Mouse (Mus musculus) bone marrow macrophage, adult 2 months (primary cell): ENCODE measurements around the gene Usp21. TPM values are rescaled to one million over a fixed set of nuclear protein-coding genes. Genes with fewer than 3 reads are reported as not detected.
"Not testable (repeated sequence)": the region's sequence is repeated elsewhere in the genome, so short reads cannot be mapped to it uniquely, and the experiment has no call there.

Experiments used
- H3K27ac ChIP-seq: 2 replicates; pipeline ENCODE4 v1.5.1; 2012; ENCODE audit warnings: low read depth, low read length; ENCODE audit not compliant: insufficient read depth
- H3K4me1 ChIP-seq: 2 replicates; pipeline ENCODE4 v1.6.1; 2012; ENCODE audit warnings: low read length; ENCODE audit not compliant: control insufficient read depth, insufficient read depth
- H3K4me3 ChIP-seq: 2 replicates; pipeline ENCODE4 v1.5.1; 2012; ENCODE audit warnings: mild to moderate bottlenecking, low read length, moderate library complexity; ENCODE audit not compliant: insufficient read depth
- CTCF ChIP-seq: IDR thresholded peaks from 2 replicates; pipeline ENCODE4 v1.5.1; 2012; ENCODE audit warnings: low read depth, mild to moderate bottlenecking, low read length, moderate library complexity
- POLR2A ChIP-seq: IDR thresholded peaks from 2 replicates; pipeline ENCODE4 v1.6.1; 2012; ENCODE audit warnings: mild to moderate bottlenecking, low read depth, low read length, borderline replicate concordance
- polyA plus RNA-seq: library from polyadenylated mRNA; stranded (reverse); fragments of >200 nt; gene quantifications from 2 replicates; pipeline ENCODE4 v1.2.4, GENCODE M21; 2012; ENCODE audit not compliant: missing spikeins, insufficient read depth, insufficient read length

The Usp21 gene
- polyA plus RNA-seq, 1 experiment: 45.1 TPM

DNA sequence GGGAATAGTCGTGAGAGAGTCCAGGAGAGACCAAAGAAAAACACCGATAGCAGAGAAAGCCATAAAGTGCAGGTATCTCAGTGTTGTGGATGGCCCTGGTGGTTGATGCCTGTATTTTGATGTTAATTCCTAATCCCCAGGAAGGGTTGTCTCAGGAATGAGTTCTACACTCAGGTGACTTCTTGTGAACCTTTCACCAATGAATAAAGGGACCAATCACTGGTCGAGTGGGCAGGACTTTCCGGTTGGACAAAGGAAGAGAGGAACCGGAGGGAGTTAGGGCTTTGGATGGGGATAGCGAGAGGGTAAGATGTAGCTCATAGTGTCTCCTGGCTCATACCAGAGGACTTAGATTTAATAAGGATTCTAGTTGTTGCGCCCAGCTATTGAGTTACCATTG lies 32.0 kb upstream of the Usp21 start:
- H3K27ac ChIP-seq: no peak overlapping the region
- no peak overlapping the region for H3K4me3 ChIP-seq
- TF ChIP-seq POLR2A: no peak
- no peak for TF ChIP-seq CTCF
- H3K4me1 ChIP-seq: peaks cover 5% of the 10 kb centered on the region

DNA sequence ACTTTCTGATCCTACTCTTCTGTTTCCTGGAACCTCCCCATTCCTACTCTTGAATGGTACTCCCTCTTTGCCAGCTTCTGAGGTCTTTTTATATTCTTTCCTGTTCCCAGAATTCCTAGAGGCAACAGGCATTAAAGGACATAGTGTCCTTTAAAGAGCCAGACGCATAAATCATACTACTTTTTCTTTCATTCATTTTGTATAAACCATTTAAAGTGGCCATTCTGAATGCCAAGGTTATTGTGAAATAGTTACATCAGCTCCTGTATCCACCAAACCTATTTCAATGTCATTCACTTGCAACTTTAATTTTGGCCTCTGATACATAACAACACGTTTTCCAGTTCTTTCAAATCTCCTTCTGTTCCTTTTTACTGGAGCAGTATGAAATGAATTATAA lies 21.5 kb upstream of the Usp21 start:
- H3K4me1 ChIP-seq: no peaks in the 10 kb centered on the region
- H3K27ac ChIP-seq: no peak overlapping the region
- TF ChIP-seq POLR2A (no peak), CTCF (no peak)
- no peak overlapping the region for H3K4me3 ChIP-seq

DNA sequence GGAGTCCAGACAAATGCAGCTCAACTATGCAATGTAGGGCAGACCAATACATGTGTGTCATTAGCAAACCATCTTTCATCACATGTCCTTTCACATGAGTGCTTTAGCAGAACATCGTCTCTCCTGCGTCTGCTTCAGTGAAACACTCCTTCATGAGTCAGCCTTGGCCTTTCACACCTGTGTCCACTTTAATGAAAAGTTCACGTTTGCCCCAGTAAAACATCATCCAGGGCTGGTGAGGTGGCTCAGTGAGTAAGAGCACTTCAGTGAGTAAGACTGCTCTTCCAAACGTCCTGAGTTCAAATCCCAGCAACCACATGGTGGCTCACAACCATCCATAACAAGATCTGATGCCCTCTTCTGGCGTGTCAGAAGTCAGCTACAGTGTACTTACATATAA lies 18.4 kb upstream of the Usp21 start:
- not testable (repeated sequence) for H3K4me1 ChIP-seq, H3K4me3 ChIP-seq, H3K27ac ChIP-seq

DNA sequence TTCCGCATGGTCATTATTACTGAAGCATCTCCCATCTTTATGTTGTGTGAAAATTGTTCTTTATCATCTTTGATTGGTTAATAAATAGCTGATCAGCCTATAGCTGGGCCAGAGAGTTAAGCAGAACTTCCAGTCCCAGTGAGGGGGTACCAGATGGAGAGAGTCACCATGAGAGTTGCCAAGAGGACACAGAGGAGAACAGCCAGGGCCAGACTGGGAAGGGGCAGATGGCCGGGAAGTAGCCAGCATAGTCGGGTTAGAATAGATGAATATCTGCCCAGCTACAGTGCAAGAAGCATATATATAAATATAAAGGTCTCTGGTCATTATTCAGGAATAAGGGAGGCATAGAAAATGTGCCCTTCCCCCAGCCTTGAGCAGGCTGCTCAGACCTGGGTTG lies 10.4 kb upstream of the Usp21 start:
- peaks cover 2% of the 10 kb centered on the region; the same call in 1 of the 2 replicates for H3K4me1 ChIP-seq
- H3K27ac ChIP-seq: no peak overlapping the region
- no peak for TF ChIP-seq CTCF
- no peak for TF ChIP-seq POLR2A
- H3K4me3 ChIP-seq: no peak overlapping the region

DNA sequence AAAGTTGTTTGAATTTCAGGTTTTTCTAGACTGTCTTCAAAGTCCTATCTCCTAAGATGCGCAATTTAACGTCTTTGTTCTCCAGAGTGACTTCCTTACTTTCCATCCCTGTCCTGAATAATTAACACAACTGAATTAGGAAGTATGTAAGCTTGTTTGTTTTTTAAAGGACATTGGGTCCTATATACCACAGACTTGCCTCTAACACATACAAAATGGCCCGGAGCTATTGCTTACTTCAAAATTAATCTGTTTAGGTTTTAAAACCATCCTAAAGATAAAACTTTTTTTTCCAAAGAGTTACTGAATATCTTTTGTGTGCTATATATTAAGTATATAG lies 7.2 kb upstream of the Usp21 start:
- Histone ChIP-seq H3K4me3 (peak overlapping the region; percentile 68), H3K4me1 (peaks cover 2% of the 10 kb centered on the region; the same call in 1 of the 2 replicates), H3K27ac (peak overlapping the region; percentile 88)
- TF ChIP-seq POLR2A: no peak
- TF ChIP-seq CTCF: no peak

DNA sequence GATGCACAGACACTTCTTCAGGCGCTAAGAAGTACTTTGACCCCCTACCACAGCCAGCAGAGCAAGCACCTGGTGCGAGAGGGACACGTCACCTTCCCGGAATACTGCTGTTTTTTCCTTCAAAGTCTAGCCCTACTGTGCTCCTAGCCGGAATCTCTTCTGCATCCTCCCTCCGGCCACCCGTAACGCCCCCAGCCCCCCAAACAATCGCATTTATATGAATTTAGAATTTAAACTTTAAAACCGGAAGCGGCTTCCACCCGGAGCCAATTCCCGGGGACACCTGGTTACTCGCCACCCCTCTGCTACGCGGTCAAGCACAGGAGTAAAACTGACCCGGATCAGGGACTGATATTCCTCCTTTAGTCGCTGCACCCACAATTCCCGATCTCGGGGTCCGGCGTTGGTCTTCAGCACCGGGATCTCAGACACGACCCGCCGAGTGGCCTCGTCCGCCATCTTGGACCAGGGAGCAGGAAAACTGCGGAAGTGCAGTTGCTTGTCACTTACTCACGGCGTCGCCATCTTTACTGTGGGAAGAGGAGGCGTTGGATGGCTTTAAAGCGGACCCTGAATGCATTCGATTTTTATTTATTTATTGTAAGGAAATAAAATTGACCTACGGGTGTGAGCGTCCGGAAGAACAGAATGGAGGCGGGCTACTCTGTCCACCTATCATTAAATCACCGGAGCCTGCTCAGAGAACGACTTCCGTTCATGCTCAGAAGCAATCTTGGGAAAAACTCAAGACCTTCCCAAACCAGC lies 6.7 kb upstream of the Usp21 start, which contains the start of gene Ufc1:
Gene Ufc1 (minus strand): TSS at position 727 of the 765 bp plus-strand sequence.
- TF ChIP-seq POLR2A (no peak), CTCF (no peak)
- Histone ChIP-seq H3K27ac (peak within 1 kb of the TSS; percentile 88), H3K4me3 (peak within 1 kb of the TSS; percentile 68), H3K4me1 (peaks cover 2% of the 10 kb centered on the region; the same call in 1 of the 2 replicates)

DNA sequence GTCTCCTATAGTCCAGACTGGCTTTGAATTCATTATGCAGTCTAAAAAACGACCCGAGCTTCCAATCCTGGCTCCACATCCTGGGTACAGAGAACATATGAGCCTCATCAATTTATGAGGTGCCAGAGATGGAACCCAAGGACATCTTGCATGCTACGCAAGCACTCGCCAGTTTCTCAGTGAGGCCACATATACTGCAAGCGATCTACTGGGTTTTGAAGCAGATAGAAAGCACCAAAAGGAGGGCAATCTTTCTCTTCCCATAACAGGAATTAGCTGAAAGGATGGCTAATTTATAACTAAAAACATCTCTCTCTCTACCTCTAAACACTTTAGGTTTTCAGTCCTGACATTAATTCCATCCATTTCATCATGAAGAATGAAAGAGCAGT lies 6.1 kb upstream of the Usp21 start:
- Histone ChIP-seq H3K27ac (peak overlapping the region; percentile 88; the same call in 1 of the 2 replicates), H3K4me1 (peaks cover 2% of the 10 kb centered on the region; the same call in 1 of the 2 replicates), H3K4me3 (peak overlapping the region; percentile 68)
- no peak for TF ChIP-seq POLR2A
- no peak for TF ChIP-seq CTCF

DNA sequence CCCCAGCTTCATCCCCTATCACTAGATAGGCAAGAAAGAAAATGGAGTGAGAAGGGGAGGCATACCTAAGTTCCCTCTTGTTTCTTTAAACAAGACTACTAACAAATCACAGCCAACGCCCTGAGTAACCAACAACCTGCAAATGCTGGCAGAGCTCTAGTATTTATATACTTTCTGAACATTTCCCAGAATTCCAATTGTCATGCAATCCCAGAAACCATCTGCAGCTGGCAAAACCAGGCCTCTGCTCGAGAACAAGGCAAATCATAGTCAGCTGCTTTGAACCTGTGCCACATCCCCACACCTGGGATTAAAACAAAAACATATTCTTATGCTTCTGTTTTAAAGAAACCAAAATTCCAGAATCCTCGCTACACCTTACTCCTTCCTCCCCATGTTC lies 5.6 kb upstream of the Usp21 start:
- no peak overlapping the region for H3K27ac ChIP-seq
- TF ChIP-seq CTCF: no peak
- TF ChIP-seq POLR2A: no peak
- H3K4me3 ChIP-seq: no peak overlapping the region
- peaks cover 2% of the 10 kb centered on the region; the same call in 1 of the 2 replicates for H3K4me1 ChIP-seq

DNA sequence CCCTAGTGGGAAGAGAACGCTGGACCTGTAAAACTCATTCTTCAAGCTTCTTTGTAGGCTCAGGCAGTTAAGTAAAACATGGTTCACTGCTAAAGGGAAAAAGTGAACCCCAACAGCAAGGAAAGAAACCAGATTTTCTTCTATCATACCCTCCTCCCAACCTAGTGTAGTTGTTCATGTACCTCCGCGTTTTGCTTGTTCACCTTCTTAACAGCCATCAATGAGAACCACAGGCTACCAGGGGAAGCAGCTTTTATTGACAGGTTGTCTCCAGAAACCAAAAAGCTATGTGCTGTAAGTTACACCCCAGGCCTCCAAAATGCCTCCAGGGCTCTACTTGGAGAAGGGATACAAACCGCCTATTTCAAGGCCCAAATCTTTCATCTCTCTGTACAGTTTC lies 537 bp upstream of the Usp21 start:
- Histone ChIP-seq H3K27ac (no peak overlapping the region), H3K4me1 (peaks cover 23% of the 10 kb centered on the region), H3K4me3 (no peak overlapping the region)
- TF ChIP-seq POLR2A (no peak), CTCF (no peak)

DNA sequence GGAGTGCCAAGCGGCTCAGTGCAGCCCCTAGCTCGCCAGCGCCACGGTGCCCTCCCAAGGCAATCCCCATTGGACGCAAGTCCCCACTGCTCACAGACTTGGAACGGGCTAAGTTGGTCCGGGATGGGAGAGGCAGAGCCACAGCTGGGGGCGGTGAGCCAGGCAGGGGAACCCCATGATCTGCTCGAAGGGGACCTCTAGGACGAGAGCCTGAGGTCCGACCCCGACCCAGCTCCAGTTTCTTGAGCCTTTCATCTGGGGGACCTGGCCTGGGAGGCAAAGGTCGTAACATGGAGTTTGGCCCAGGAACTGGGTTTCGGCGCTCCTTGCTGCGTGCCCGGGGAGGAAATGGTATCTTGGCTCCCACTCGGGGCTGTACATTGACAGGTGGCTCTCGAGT lies 1.3 kb downstream of the Usp21 start:
- Histone ChIP-seq H3K27ac (no peak overlapping the region), H3K4me1 (peaks cover 33% of the 10 kb centered on the region), H3K4me3 (no peak overlapping the region)
- TF ChIP-seq CTCF: no peak
- TF ChIP-seq POLR2A: no peak
